Mouse (Mus musculus): ENCODE measurements around the gene Astn2.
A peak's percentile ranks its signal among the peaks of the same experiment; 100 is the strongest.

Gene Astn2

DNA sequence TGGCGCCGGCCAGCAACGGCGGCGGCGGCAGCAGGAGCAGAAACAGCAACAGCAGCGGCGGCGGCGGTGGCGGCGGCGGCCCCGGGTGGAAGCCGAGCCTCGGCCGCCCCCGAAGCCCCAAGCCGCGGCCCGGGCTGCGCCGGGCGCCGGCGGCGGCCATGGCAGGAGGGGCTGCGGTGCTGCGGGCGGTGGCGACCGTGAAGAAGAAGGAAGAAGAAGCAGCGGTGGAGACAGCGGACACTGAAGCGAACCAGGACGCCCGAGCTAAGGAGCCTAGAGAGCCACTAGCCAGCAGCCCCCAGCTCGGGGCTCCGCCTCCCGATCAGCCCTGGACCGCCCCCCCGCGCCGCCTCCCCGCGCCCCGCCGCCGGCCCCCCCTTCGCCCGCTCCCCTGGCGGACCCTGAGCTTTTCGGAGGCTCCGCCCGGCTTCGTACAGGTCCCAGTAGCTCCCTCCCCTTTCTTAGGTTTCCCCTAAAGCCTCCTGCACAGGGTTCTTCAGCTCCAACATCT lies at the start of gene Astn2:
Gene Astn2 (minus strand): TSS at position 411 of the 511 bp plus-strand sequence.
- DNase-seq = no peak

DNA sequence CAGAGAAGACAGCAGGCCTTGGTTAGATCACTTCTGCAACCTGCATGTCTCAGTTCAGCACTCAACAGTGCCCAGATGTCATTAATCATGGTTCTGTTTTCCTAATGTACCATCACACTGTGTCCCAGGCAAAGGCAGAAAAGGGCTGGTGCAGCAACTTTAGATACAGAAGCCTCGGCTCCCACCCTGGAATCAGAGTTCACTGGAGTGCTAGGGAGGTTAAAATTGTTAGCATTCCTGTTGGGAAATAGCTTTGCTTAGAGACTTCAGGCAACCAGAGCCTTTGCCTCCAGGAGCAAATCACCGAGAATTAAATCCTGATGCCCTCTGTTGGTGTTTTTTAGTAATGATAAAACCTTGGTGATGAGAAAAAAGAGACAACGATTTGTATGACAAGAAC lies 45.7 kb upstream of the Astn2 start:
- no peak for DNase-seq

DNA sequence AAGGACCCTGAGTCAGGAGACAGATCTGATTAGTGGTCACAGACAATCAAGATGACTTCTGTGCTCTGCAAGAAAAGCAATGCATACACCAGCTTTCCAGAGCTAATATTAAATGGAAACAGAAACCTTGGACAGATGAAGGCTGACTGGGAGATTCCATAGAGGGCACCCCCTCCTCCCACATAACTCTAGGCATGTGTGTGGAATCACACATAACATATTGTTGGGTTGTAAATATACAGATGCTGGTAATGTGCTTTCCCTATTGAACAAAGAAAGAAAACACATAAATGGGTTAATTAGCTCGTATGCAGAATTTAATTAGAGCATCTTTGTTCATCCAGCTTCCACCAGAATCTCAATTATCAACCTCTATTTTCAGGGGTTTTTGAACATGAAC lies 26.8 kb upstream of the Astn2 start:
- no peak for DNase-seq

GRCm38 (mm10) chr4:66425804-66426203 lies 21.4 kb upstream of the Astn2 start:
- DNase-seq = no peak

DNA sequence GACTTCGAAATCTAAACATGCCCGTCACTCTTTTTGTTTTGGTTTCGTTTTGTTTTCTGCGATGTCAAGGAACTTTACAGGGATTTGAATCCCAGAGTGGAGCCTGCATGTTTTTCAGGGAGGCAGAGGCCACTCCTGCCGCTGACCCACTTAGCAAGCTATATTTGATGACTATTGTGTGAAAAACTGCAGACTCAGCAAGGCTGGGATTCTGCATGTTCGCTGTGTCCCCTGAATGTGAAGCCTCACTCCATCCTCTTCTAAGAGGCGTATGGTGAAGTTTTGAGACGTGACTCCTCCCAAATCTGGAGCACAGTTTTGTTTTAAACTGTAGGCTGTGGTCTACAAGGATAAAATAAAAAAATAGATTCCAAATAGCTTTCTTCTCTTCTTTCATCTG lies 10.4 kb upstream of the Astn2 start:
- peak; percentile 51 for DNase-seq

GRCm38 (mm10) chr4:66405086-66405485 lies 675 bp upstream of the Astn2 start:
- DNase-seq = no peak

DNA sequence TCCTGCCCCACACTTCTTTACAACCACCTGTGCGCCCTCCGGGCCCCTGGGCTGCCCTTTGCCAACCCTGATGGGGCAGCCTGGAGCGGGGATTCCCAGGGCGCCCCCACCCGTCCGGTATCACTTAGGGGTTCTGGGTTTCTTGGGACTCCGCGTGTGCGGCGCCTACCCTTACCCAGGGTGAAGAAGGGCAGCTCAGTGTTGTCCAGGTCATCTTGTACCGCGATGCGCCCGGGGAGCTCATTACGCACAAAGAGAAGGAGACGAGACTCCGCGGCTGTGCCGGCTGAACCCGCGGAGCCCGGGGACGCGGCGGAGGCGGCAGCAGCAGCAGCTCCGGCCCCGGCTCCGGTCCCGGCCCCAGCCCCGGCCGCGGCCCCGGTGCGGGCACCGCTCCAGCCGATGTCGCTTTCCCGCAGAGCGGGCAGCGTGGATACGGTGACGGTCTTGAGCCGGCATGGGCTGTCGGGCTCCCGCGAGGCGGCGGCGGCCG lies 657 bp downstream of the Astn2 start:
- DNase-seq = peak; percentile 63

DNA sequence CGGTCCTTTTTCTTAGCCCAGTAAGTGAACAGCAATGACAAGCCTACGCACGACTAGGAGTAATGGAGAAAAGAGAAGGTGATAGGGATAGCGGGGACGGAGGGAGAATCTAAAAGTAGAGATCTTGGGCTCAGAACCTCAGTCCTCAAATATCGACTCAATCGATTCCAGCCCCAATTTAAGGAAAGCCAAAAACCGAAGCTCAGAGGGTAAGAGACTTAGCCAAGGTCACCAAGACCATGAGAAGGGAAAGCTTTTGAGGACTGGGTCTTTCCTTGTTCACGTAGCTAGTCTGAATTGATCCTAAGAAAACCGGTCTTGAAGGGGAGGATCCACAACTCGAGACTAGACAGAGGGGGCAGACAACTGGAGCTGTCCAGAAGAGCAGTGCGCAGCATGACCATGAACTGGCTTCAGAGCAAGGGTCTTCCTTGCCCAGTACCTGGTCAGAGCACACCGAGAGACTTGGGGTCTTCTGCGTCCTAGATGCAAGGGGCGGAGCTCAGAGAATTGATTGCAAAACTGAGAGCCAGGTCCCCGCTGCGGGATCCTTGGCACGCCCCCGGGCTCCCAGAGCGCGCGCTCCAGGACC lies 1.2 kb downstream of the Astn2 start:
- DNase-seq = no peak

GRCm38 (mm10) chr4:66402611-66403010 lies 1.8 kb downstream of the Astn2 start:
- peak; percentile 75 for DNase-seq

GRCm38 (mm10) chr4:66401186-66401681 lies 3.2 kb downstream of the Astn2 start:
- DNase-seq = peak; percentile 55

GRCm38 (mm10) chr4:66399066-66399465 lies 5.3 kb downstream of the Astn2 start:
- DNase-seq = no peak

DNA sequence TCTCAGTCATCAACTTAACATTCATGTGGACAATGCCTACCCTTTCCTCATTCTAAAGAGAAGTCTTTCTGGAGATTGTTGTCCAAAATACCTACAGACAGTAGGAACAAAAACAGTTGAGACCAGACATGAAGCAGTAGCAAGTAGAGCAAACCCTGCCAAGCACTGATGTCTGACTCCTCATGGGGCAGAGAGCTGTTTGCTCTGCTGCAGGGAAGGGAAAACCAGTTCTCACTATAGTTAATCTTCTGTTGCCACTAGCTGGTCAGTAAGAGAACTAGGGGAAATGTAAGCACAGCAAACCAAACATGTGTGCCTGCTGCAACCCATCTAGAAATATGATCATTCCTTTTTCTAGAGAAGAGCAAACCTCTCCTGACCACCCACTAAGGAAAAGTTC lies 7.2 kb downstream of the Astn2 start:
- no peak for DNase-seq

- no peak for DNase-seq
These were observed 11.1 kb downstream of the Astn2 start for GRCm38 (mm10) chr4:66393294-66393693.

- no peak for DNase-seq
These were observed 13.9 kb downstream of the Astn2 start for GRCm38 (mm10) chr4:66390480-66390879.

DNA sequence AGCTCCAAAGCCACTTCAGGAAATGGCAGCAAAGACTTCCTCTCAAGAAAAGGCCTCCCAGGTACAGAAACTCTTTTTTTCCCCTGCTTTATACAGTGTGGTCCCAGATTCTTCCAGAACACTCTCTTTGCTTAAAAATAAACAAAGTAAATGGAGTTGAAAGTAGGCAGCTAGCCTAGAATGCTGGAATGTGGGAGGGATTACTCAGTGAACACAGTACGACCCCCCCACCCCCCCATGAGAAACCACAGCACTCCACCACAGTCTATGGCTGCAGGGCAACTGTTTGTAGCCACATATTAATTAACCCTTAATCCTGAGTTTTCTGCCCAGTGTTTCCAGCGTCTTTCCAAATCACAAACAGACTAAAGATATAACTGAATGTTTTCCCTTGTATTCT lies 25.8 kb downstream of the Astn2 start:
- no peak for DNase-seq

DNA sequence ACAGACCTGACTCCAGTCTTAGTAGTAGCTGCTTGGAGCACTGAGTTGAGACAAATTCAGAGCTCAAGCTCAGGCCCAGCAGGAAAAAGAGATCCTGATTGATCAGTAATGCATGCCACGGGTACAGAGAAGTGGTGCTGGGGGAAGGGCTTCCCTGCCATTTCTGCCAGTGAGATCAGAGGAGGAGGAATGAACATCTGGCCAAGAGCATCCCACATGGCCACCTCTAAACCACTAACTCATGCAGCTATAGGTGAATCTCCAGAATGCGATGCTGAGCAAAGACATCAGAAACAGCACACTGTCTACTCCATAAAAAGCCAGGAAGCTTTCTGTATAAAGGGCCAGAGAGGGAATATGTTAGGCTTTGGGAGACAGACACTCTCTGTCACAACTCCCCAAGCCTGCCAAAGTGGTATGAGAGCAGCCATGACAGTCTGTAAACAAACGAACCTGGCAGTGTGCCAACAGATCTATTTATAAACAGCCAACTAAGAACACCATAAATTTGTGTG lies 33.8 kb downstream of the Astn2 start:
- no peak for DNase-seq

DNA sequence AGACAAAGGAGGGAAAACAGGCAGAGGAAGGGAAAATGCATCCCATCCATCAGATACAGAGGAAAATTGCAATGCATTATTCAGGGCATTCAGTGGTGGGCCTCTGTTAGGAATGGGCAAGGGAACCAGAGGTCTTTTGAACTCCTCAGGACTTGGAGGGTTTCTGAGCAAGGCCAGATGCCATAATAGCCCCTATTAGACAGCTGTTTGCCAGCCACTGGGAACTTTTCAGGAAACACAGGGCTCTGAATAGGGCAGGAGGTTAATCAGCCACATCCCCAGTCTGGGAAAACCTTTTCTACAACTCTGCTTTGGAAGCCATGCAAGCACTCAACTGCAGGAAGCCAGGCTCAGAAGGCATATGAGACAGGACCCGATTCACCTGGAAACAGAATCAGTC lies 38.9 kb downstream of the Astn2 start:
- DNase-seq = no peak

- DNase-seq = no peak
These were observed 59.8 kb downstream of the Astn2 start for GRCm38 (mm10) chr4:66344632-66345031.

- DNase-seq = no peak
These were observed 67.0 kb downstream of the Astn2 start for GRCm38 (mm10) chr4:66337443-66337842.

DNA sequence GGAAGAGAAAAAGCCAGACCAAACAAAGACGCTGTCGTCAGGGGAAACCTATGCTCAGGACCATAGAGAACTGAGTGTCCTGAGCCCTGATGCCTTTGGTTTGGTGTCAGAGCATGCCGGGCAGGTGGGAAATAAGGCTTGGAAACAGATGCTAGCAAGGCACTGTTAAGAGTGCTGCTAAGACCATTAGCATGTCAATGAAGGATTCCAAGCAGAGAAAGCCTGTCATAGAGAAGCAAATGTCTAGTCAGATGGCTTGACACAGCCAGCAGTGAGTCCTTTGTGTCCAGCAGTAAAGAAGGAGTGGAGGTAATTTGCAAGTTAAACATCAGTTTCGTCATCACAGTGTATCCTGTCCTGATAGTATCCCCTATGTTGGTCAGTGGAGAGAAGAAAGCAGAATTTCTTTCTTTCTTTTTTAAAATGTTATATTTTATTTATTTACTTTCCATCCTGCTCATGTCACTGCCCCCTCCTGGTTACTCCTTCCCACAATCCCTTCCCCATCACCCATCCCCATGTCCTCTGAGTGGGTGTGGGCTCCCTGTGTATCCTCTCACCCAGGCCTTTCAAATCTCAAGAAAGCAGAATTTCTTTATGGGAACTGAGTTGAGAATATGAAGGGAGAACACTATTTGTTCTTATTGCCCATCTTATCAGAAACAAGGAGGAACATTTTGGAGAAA lies 73.7 kb downstream of the Astn2 start:
- DNase-seq = no peak

GRCm38 (mm10) chr4:66321051-66321450 lies 83.4 kb downstream of the Astn2 start:
- DNase-seq = no peak

- peak; percentile 42 for DNase-seq
These were observed 89.5 kb downstream of the Astn2 start for GRCm38 (mm10) chr4:66314806-66315484.

DNA sequence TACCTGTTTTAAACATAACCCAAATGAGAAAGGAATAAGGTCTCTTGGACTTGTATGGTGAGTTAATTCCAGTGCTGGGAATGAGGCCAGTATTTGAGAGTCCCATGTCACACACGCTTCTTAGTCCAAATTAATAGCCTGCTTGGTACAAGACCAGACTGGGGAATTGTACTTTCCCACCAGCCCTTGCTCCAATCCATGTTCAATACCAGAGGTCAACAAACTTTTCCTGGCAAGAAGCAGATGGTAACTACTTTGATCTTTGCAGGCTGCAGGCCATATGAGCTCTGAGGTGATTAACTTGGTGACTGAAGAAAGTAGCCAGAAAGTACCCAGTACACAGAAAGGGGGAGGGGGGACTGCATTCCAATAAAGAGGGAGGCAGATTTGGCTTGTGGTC lies 91.7 kb downstream of the Astn2 start:
- DNase-seq = no peak
